Mouse (Mus musculus) embryonic facial prominence, embryonic 15.5 days (tissue): Measurements from ENCODE around the gene Samd11. TPM values are rescaled to one million over a fixed set of nuclear protein-coding genes. Genes with fewer than 3 reads are reported as not detected.
A peak's percentile ranks its signal among the peaks of the same experiment; 100 is the strongest.

ENCODE experiments used
- ATAC-seq: fragments of 200-750 bp; cut with Nextera tagmentation; 2 replicates; pipeline ENCODE4 v1.8.0; 2017; ENCODE audit warnings: low read depth, moderate TSS enrichment; ENCODE audit not compliant: insufficient number of reproducible peaks, low FRiP score, low TSS enrichment
- H3K27ac ChIP-seq: fragments of 300-500 bp; sonication (generic); replicated peaks from 2 replicates; pipeline ENCODE4 v1.5.1; 2015; ENCODE audit warnings: mild to moderate bottlenecking, inconsistent platforms
- H3K27me3 ChIP-seq: fragments of 300-500 bp; sonication (generic); 2 replicates; pipeline ENCODE4 v1.6.1; 2015; ENCODE audit warnings: inconsistent platforms
- H3K36me3 ChIP-seq: fragments of 300-500 bp; sonication (generic); 2 replicates; pipeline ENCODE4 v1.6.1; 2015; ENCODE audit warnings: mild to moderate bottlenecking, inconsistent platforms
- H3K4me1 ChIP-seq: fragments of 300-500 bp; sonication (generic); 2 replicates; pipeline ENCODE4 v1.6.1; 2015; ENCODE audit warnings: inconsistent platforms
- H3K4me2 ChIP-seq: fragments of 300-500 bp; sonication (generic); replicated peaks from 2 replicates; pipeline ENCODE4 v1.6.1; 2015; ENCODE audit warnings: mild to moderate bottlenecking, inconsistent platforms
- H3K4me3 ChIP-seq: fragments of 300-500 bp; sonication (generic); replicated peaks from 2 replicates; pipeline ENCODE4 v1.5.1; 2015; ENCODE audit warnings: mild to moderate bottlenecking, inconsistent platforms
- H3K9ac ChIP-seq: fragments of 300-500 bp; sonication (generic); 2 replicates; pipeline ENCODE4 v1.6.1; 2015; ENCODE audit warnings: inconsistent platforms
- H3K9me3 ChIP-seq: fragments of 300-500 bp; sonication (generic); replicated peaks from 2 replicates; pipeline ENCODE4 v1.6.1; 2016; ENCODE audit warnings: inconsistent platforms
- WGBS: fragments of 180-500 bp; shearing (Covaris S2); methylation state at CpG from one replicate; pipeline ENCODE4 v1.1.7; 2015; 5-methylcytosine and 5-hydroxymethylcytosine counted together
- polyA plus RNA-seq: library from polyadenylated mRNA; unstranded; fragments of >200 nt; fragmentation: Nextera tagmentation; extraction: Ambion mirVana; gene quantifications from 2 replicates; pipeline ENCODE4 v1.2.1, GENCODE M21; 2015

Gene Samd11
- polyA plus RNA-seq: 0.28 and 0.42 TPM in 2 replicates

GRCm38 (mm10) chr4:156255078-156255839 is at the start of gene Samd11:
TSS of gene Samd11 (minus strand) at chr4:156255657.
- Histone ChIP-seq H3K4me2 (peak within 1 kb of the TSS; percentile 27; the same call in 1 of the 2 replicates), H3K9ac (no peak within 1 kb of the TSS)
- 8% methylated on average over 26 of the region's 26 CpGs for WGBS

GRCm38 (mm10) chr4:156254361-156255077 is 938 bp downstream of the Samd11 start:
- no peak overlapping the region for H3K27ac ChIP-seq
- no peaks in the 10 kb centered on the region for H3K9me3 ChIP-seq
- peaks cover 14% of the 10 kb centered on the region for H3K4me1 ChIP-seq
- H3K9ac ChIP-seq: no peak overlapping the region
- 2% methylated on average over 30 of the region's 30 CpGs for WGBS
- 0 out of 2 replicates have a peak, but pooled peaks have one; percentile 34 for ATAC-seq
- H3K27me3 ChIP-seq: peaks cover 31% of the 10 kb centered on the region
- H3K4me2 ChIP-seq: peak overlapping the region; percentile 27; the same call in 1 of the 2 replicates
- no peaks in the 10 kb centered on the region for H3K36me3 ChIP-seq
- H3K4me3 ChIP-seq: peak overlapping the region; percentile 23

More at GRCm38 (mm10) chr4:156255078-156255839, at the start of gene Samd11:
- ATAC-seq: peak; percentile 29; the same call in 1 of the 2 replicates
- Histone ChIP-seq H3K4me1 (peaks cover 14% of the 10 kb centered on the region), H3K27me3 (peaks cover 31% of the 10 kb centered on the region), H3K27ac (no peak within 1 kb of the TSS), H3K36me3 (no peaks in the 10 kb centered on the region), H3K4me3 (peak within 1 kb of the TSS; percentile 23), H3K9me3 (no peaks in the 10 kb centered on the region)

- WGBS: 41% methylated on average over 7 of the region's 7 CpGs
- Histone ChIP-seq H3K4me2 (no peak overlapping the region), H3K9ac (no peak overlapping the region), H3K27me3 (peaks cover 31% of the 10 kb centered on the region), H3K4me3 (no peak overlapping the region), H3K27ac (no peak overlapping the region), H3K9me3 (no peaks in the 10 kb centered on the region), H3K4me1 (peaks cover 14% of the 10 kb centered on the region), H3K36me3 (peaks cover 13% of the 10 kb centered on the region)
- no peak for ATAC-seq
Observed at GRCm38 (mm10) chr4:156253043-156253442, 2.4 kb downstream of the Samd11 start.

- whole genome bisulfite sequencing: 26% methylated on average over 3 of the region's 3 CpGs
- Histone ChIP-seq H3K36me3 (peaks cover 17% of the 10 kb centered on the region), H3K4me1 (peaks cover 14% of the 10 kb centered on the region), H3K4me3 (no peak overlapping the region), H3K9me3 (no peaks in the 10 kb centered on the region), H3K27ac (no peak overlapping the region), H3K27me3 (peaks cover 31% of the 10 kb centered on the region), H3K4me2 (no peak overlapping the region), H3K9ac (no peak overlapping the region)
- no peak for ATAC-seq
Observed at GRCm38 (mm10) chr4:156252619-156253018, 2.8 kb downstream of the Samd11 start.

GRCm38 (mm10) chr4:156252140-156252539 is 3.3 kb downstream of the Samd11 start:
- WGBS: 37% methylated on average over 7 of the region's 7 CpGs
- no peak overlapping the region for H3K4me2 ChIP-seq
- H3K36me3 ChIP-seq: peaks cover 22% of the 10 kb centered on the region
- H3K4me3 ChIP-seq: no peak overlapping the region
- H3K9ac ChIP-seq: no peak overlapping the region
- H3K4me1 ChIP-seq: peaks cover 14% of the 10 kb centered on the region
- H3K9me3 ChIP-seq: no peaks in the 10 kb centered on the region
- no peak for ATAC-seq
- H3K27ac ChIP-seq: no peak overlapping the region
- peaks cover 31% of the 10 kb centered on the region for H3K27me3 ChIP-seq

GRCm38 (mm10) chr4:156251081-156251480 is 4.4 kb downstream of the Samd11 start:
- H3K9me3 ChIP-seq: no peaks in the 10 kb centered on the region
- WGBS: 58% methylated on average over 8 of the region's 8 CpGs
- no peak overlapping the region for H3K4me3 ChIP-seq
- ATAC-seq: no peak
- no peak overlapping the region for H3K27ac ChIP-seq
- peaks cover 32% of the 10 kb centered on the region for H3K36me3 ChIP-seq
- no peak overlapping the region for H3K4me2 ChIP-seq
- H3K9ac ChIP-seq: no peak overlapping the region
- H3K27me3 ChIP-seq: peaks cover 31% of the 10 kb centered on the region
- peaks cover 14% of the 10 kb centered on the region for H3K4me1 ChIP-seq

GRCm38 (mm10) chr4:156249567-156249966 is 5.9 kb downstream of the Samd11 start:
- no peak for ATAC-seq
- no peak overlapping the region for H3K4me3 ChIP-seq
- no peak overlapping the region for H3K27ac ChIP-seq
- H3K36me3 ChIP-seq: peaks cover 46% of the 10 kb centered on the region
- no peak overlapping the region for H3K4me2 ChIP-seq
- H3K9me3 ChIP-seq: no peaks in the 10 kb centered on the region
- peaks cover 19% of the 10 kb centered on the region for H3K27me3 ChIP-seq
- no peak overlapping the region for H3K9ac ChIP-seq
- peaks cover 3% of the 10 kb centered on the region for H3K4me1 ChIP-seq
- WGBS: 65% methylated on average over 11 of the region's 11 CpGs

DNA sequence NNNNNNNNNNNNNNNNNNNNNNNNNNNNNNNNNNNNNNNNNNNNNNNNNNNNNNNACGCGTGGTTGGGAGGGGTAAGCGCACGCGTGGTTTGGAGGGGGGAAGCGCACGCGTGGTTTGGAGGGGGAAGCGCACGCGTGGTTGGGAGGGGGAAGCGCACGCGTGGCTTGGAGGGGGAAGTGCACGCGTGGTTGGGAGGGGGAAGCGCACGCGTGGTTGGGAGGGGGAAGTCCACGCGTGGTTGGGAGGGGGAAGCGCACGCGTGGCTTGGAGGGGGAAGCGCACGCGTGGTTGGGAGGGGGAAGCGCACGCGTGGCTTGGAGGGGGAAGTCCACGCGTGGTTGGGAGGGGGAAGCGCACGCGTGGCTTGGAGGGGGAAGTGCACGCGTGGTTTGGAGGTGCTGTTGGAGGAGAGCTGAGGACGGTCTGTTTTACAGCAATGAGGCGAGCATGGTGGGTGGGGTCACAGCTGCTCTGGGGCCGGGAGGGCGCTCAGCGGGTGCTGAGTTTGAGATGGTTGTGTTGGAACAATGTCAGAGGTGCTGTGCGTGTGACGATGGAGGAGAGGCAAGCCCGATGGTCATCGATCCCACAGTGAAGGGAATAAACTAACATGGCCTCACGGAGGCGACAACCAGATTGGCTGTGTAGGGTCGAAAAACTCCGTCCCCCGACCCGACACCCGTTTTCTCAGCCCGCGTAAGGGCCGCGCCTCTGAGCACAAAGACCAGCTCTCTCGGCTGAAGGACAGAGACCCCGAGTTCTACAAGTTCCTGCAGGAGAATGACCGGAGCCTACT is 18.6 kb downstream of the Samd11 start:
- Histone ChIP-seq H3K27ac (peak overlapping the region; percentile 90; the same call in 1 of the 2 replicates), H3K4me1 (peaks cover 31% of the 10 kb centered on the region), H3K9me3 (no peaks in the 10 kb centered on the region), H3K4me3 (peak overlapping the region; percentile 70), H3K4me2 (peak overlapping the region; percentile 94), H3K36me3 (peaks cover 60% of the 10 kb centered on the region), H3K9ac (no peak overlapping the region), H3K27me3 (no peaks in the 10 kb centered on the region)
- ATAC-seq: no peak
- WGBS: 28% methylated on average over 56 of the region's 60 CpGs

- peaks cover 60% of the 10 kb centered on the region for H3K36me3 ChIP-seq
- H3K27me3 ChIP-seq: no peaks in the 10 kb centered on the region
- peak within 1 kb of the TSS; percentile 94 for H3K4me2 ChIP-seq
- H3K4me1 ChIP-seq: peaks cover 31% of the 10 kb centered on the region
- peak within 1 kb of the TSS; percentile 70 for H3K4me3 ChIP-seq
- H3K27ac ChIP-seq: peak within 1 kb of the TSS; percentile 90
- peak within 1 kb of the TSS; percentile 72 for H3K9ac ChIP-seq
- under 1% methylated on average over 87 of the region's 90 CpGs for WGBS
- H3K9me3 ChIP-seq: no peaks in the 10 kb centered on the region
- peak; percentile 91 for ATAC-seq
Observed at GRCm38 (mm10) chr4:156235808-156236533, 19.5 kb downstream of the Samd11 start, which contains the start of gene Noc2l. TSS of gene Noc2l (plus strand) at chr4:156236010.

DNA sequence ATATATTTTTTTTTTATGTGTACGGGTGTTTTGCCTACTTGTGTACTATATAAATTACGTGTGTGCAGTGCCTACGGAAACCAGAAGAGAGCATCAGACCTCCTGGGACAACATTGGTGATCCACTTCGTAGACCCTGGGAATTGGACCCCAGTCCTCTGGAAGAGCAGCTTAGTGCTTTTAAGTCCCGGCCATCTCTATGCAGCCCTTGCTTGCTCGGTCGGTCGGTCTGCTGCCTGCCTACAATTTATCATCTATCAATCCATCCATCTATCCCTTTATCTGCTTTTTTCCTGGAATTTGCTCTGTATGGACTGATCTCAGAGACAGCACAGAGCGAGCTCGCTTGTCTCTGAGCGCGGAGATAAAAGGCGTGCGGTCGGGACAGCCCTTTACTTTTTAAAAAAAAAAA is 20.1 kb downstream of the Samd11 start:
- Histone ChIP-seq H3K9ac (peak overlapping the region; percentile 72), H3K4me2 (peak overlapping the region; percentile 94), H3K4me3 (peak overlapping the region; percentile 70), H3K27me3 (no peaks in the 10 kb centered on the region), H3K4me1 (peaks cover 31% of the 10 kb centered on the region), H3K36me3 (peaks cover 60% of the 10 kb centered on the region), H3K27ac (peak overlapping the region; percentile 90; the same call in 1 of the 2 replicates), H3K9me3 (no peaks in the 10 kb centered on the region)
- under 1% methylated on average over 15 of the region's 15 CpGs for WGBS
- peak; percentile 22 for ATAC-seq
